Mouse (Mus musculus) CH12.LX (cell line): ENCODE measurements at regions not wholly inside any gene's neighbourhood (a gene's known extent, or its start where the extent isn't known, plus 50 kb on each side); places are given as distances from the start of the nearest gene placed in this dataset.

Experiments
- DNase-seq: peaks from one replicate; pipeline ENCODE4 v3.0.0-alpha.2; 2013; ENCODE audit errors: extremely low read depth
- H3K27ac ChIP-seq: 2 replicates; pipeline ENCODE4 v1.5.1; 2012; ENCODE audit warnings: low read depth, mild to moderate bottlenecking, control low read depth, moderate library complexity; ENCODE audit not compliant: insufficient read depth
- H3K27me3 ChIP-seq: replicated peaks from 2 replicates; pipeline ENCODE3; 2012; ENCODE audit warnings: inconsistent platforms
- H3K36me3 ChIP-seq, 2 experiments: replicated peaks in 1 of 2; 2 replicates each; pipeline versions ENCODE3 to v1.6.1; 2012; ENCODE audit warnings: inconsistent platforms in 1 of 2, low read length in 1 of 2, mild to moderate bottlenecking in 1 of 2, mixed read lengths in 1 of 2, moderate library complexity in 1 of 2; ENCODE audit not compliant: control insufficient read depth in 1 of 2, insufficient read depth in 1 of 2
- H3K4me1 ChIP-seq, 2 experiments: 2 replicates each; pipeline ENCODE4 v1.6.1; 2012; ENCODE audit warnings: inconsistent platforms in 1 of 2, moderate library complexity in 1 of 2; ENCODE audit not compliant: insufficient read depth in 2 of 2, control insufficient read depth in 1 of 2
- H3K4me2 ChIP-seq: 2 replicates; pipeline ENCODE4 v1.6.1; 2012; ENCODE audit warnings: low read depth, mild to moderate bottlenecking, control low read depth; ENCODE audit not compliant: poor library complexity, insufficient read depth, severe bottlenecking
- H3K4me3 ChIP-seq, 3 experiments: fragments of 150-350 bp in 1 of 3; sonication (generic) in 1 of 3; replicated peaks in 1 of 3; 2 replicates each; pipeline versions ENCODE3 to v1.5.1; 2011 to 2012; ENCODE audit warnings: low read depth in 2 of 3, low read length in 2 of 3, mild to moderate bottlenecking in 2 of 3, moderate library complexity in 2 of 3, control low read depth in 1 of 3, improper control_type of control experiment in 1 of 3, inconsistent platforms in 1 of 3, mixed read lengths in 1 of 3; ENCODE audit not compliant: poor library complexity in 1 of 3
- H3K79me2 ChIP-seq: replicated peaks from 2 replicates; pipeline ENCODE4 v1.6.1; 2012; ENCODE audit warnings: mild to moderate bottlenecking, moderate library complexity; ENCODE audit not compliant: control insufficient read depth, poor library complexity, insufficient read depth, severe bottlenecking; ENCODE audit errors: extremely low read depth
- H3K9ac ChIP-seq: 2 replicates; pipeline ENCODE4 v1.6.1; 2012; ENCODE audit warnings: low read depth, mild to moderate bottlenecking, control low read depth, moderate library complexity; ENCODE audit not compliant: insufficient read depth
- H3K9me3 ChIP-seq: replicated peaks from 2 replicates; pipeline ENCODE3; 2012; ENCODE audit warnings: low read length, inconsistent platforms, mixed read lengths
- CHD1 ChIP-seq: IDR thresholded peaks from 2 replicates; pipeline ENCODE4 v1.6.1; 2012; ENCODE audit warnings: low read depth, low read length, improper control_type of control experiment, inconsistent platforms
- CHD2 ChIP-seq: IDR thresholded peaks from 2 replicates; pipeline ENCODE4 v1.6.1; 2011; ENCODE audit warnings: low read length, improper control_type of control experiment
- ELF1 ChIP-seq: IDR thresholded peaks from 2 replicates; pipeline ENCODE4 v1.6.1; 2014; ENCODE audit warnings: low read depth, mild to moderate bottlenecking, inconsistent platforms, low read length, improper control_type of control experiment
- GABPA ChIP-seq: IDR thresholded peaks from 2 replicates; pipeline ENCODE4 v1.6.1; 2012; ENCODE audit warnings: low read depth, low read length, improper control_type of control experiment, inconsistent platforms; ENCODE audit not compliant: insufficient replicate concordance
- HCFC1 ChIP-seq: IDR thresholded peaks from 2 replicates; pipeline ENCODE4 v1.6.1; 2012; ENCODE audit warnings: low read depth, mild to moderate bottlenecking, inconsistent platforms, low read length, improper control_type of control experiment
- JUN ChIP-seq: IDR thresholded peaks from 2 replicates; pipeline ENCODE4 v1.6.1; 2011; ENCODE audit warnings: low read depth, mild to moderate bottlenecking, low read length, improper control_type of control experiment, moderate library complexity; ENCODE audit not compliant: insufficient read depth
- KAT2A ChIP-seq: IDR thresholded peaks from 2 replicates; pipeline ENCODE4 v1.6.1; 2012; ENCODE audit warnings: low read length, improper control_type of control experiment, inconsistent platforms; ENCODE audit not compliant: insufficient replicate concordance
- MAZ ChIP-seq: IDR thresholded peaks from 2 replicates; pipeline ENCODE4 v1.6.1; 2012; ENCODE audit warnings: low read depth, mild to moderate bottlenecking, inconsistent platforms, low read length, improper control_type of control experiment, moderate library complexity
- MEF2A ChIP-seq: IDR thresholded peaks from 2 replicates; pipeline ENCODE4 v1.6.1; 2014; ENCODE audit warnings: low read depth, mild to moderate bottlenecking, inconsistent platforms, low read length, improper control_type of control experiment, borderline replicate concordance
- NRF1 ChIP-seq: IDR thresholded peaks from 2 replicates; pipeline ENCODE4 v1.6.1; 2014; ENCODE audit warnings: low read depth, mild to moderate bottlenecking, inconsistent platforms, low read length, improper control_type of control experiment, moderate library complexity
- RAD21 ChIP-seq: IDR thresholded peaks from 2 replicates; pipeline ENCODE4 v1.6.1; 2011; ENCODE audit warnings: low read depth, mild to moderate bottlenecking, low read length, improper control_type of control experiment, moderate library complexity
- RCOR1 ChIP-seq: conservative IDR thresholded peaks from 2 replicates; pipeline ENCODE4 v1.6.1; 2012; ENCODE audit warnings: low read depth, mild to moderate bottlenecking, inconsistent platforms, low read length, improper control_type of control experiment
- SIN3A ChIP-seq: IDR thresholded peaks from 2 replicates; pipeline ENCODE4 v1.6.1; 2012; ENCODE audit warnings: low read length, improper control_type of control experiment, inconsistent platforms
- SMC3 ChIP-seq: IDR thresholded peaks from 2 replicates; pipeline ENCODE4 v1.6.1; 2011; ENCODE audit warnings: low read depth, low read length, improper control_type of control experiment
- TBP ChIP-seq: conservative IDR thresholded peaks from 2 replicates; pipeline ENCODE4 v1.6.1; 2011; ENCODE audit warnings: low read depth, low read length, improper control_type of control experiment
- TCF12 ChIP-seq: IDR thresholded peaks from 2 replicates; pipeline ENCODE4 v1.6.1; 2014; ENCODE audit warnings: low read depth, mild to moderate bottlenecking, inconsistent platforms, low read length, improper control_type of control experiment
- USF1 ChIP-seq: IDR thresholded peaks from 2 replicates; pipeline ENCODE4 v1.6.1; 2014; ENCODE audit warnings: low read depth, mild to moderate bottlenecking, inconsistent platforms, low read length, improper control_type of control experiment
- ZKSCAN1 ChIP-seq: IDR thresholded peaks from 2 replicates; pipeline ENCODE4 v1.6.1; 2012; ENCODE audit warnings: low read depth, inconsistent platforms, low read length, improper control_type of control experiment, borderline replicate concordance
- dilution Hi-C: fragments of 300-500 bp; cut with MboI; formaldehyde crosslinking; loops from 2 replicates; pipeline ENCODE4 v1.14.3; 2020; ENCODE audit warnings: low sequenced_read_pairs; ENCODE audit not compliant: extremely low pct_unique_long_range_greater_than_20kb, extremely low pct_ligation_motif_present
- in situ Hi-C: fragments of 300-500 bp; cut with MboI; formaldehyde crosslinking; loops from 3 replicates; pipeline ENCODE4 v1.14.3; 2019; ENCODE audit warnings: low sequenced_read_pairs, low pct_ligation_motif_present, low pct_unique_long_range_greater_than_20kb, mixed read lengths

GRCm38 (mm10) chr11:111929366-111929765 is 852.7 kb upstream of the Sox9 start:
- H3K36me3 ChIP-seq = no peaks in the 10 kb centered on the region
- in situ Hi-C loops = no loop called here
- H3K4me3 ChIP-seq = no peak overlapping the region
- no peak overlapping the region for H3K4me2 ChIP-seq
- dilution Hi-C loops = no loop called here
- H3K9ac ChIP-seq = no peak overlapping the region
- H3K9me3 ChIP-seq = no peaks in the 10 kb centered on the region
- H3K79me2 ChIP-seq = no peaks in the 10 kb centered on the region
- DNase-seq = no peak
- no peaks in the 10 kb centered on the region for H3K4me1 ChIP-seq
- H3K27ac ChIP-seq = no peak overlapping the region
- no peaks in the 10 kb centered on the region for H3K27me3 ChIP-seq
- TF ChIP-seq USF1 (no peak), KAT2A (no peak), CHD2 (no peak)

DNA sequence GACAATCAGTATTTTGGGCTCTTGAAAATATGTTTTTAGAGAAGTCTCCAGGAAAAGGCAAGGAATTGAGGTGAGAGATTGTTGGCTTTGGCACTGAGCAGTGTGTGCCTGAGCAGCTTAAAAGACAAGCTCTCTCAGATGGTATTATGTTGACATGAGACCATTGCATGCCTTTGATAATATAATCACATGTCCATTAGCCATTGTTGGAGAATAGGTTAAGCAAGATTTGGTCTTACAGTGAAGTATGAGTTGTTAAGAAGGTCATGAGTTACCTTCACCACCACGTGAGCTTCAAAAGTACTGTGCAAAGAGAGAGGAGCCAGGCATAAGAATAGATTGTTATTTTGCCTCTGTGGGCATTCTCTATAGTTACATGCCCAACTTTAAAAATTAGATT is 850.0 kb upstream of the Sox9 start:
- in situ Hi-C loops = no loop called here
- no peak for TF ChIP-seq ELF1
- no peak for TF ChIP-seq JUN
- no peak for TF ChIP-seq MEF2A
- no peak for TF ChIP-seq CHD1
- TF ChIP-seq ZKSCAN1 = no peak
- no peak for TF ChIP-seq GABPA
- TF ChIP-seq CHD2 = no peak
- TF ChIP-seq MAZ = no peak
- no peak for TF ChIP-seq SMC3
- no peak for TF ChIP-seq RAD21
- dilution Hi-C loops = no loop called here
- no peak overlapping the region for H3K27ac ChIP-seq
- H3K27me3 ChIP-seq = no peaks in the 10 kb centered on the region
- no peaks in the 10 kb centered on the region for H3K4me1 ChIP-seq
- H3K9ac ChIP-seq = no peak overlapping the region
- H3K36me3 ChIP-seq = no peaks in the 10 kb centered on the region
- no peaks in the 10 kb centered on the region for H3K9me3 ChIP-seq
- no peak overlapping the region for H3K4me2 ChIP-seq
- no peak for DNase-seq
- no peaks in the 10 kb centered on the region for H3K79me2 ChIP-seq
- H3K4me3 ChIP-seq = no peak overlapping the region

DNA sequence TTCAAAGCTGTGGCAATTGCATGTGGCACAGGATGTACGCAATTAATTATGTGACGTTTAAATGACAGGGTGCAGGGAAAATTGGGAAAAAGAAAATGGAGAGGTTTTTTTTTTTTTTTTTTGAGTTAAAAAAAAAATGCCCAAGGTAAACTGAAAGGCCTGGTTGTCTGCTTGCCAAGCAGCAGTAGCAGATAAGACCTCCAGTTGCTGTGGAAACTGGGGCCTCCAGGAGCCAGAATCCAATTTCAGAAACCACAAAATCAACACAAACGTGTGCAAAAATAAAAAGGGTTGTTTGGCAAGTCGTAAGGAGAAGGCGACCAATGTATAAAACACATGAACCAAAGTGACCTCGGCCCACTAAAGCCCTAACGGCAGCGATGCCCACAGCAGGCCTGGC is 837.7 kb upstream of the Sox9 start:
- H3K4me1 ChIP-seq = peaks cover 0 to 11% of the 10 kb centered on the region in 2 experiments; a peak in 2 of 4 replicates
- no peak overlapping the region for H3K4me2 ChIP-seq
- in situ Hi-C loops = no loop called here
- TF ChIP-seq CHD1 (no peak), HCFC1 (no peak), TCF12 (no peak), RCOR1 (no peak), TBP (no peak), CHD2 (no peak), NRF1 (no peak), SIN3A (no peak)
- H3K79me2 ChIP-seq = no peaks in the 10 kb centered on the region
- DNase-seq = no peak
- H3K27me3 ChIP-seq = no peaks in the 10 kb centered on the region
- no peak overlapping the region for H3K9ac ChIP-seq
- no peak overlapping the region for H3K4me3 ChIP-seq
- no peaks in the 10 kb centered on the region for H3K9me3 ChIP-seq
- H3K36me3 ChIP-seq = no peaks in the 10 kb centered on the region
- H3K27ac ChIP-seq = no peak overlapping the region
- dilution Hi-C loops = no loop called here
